Mouse (Mus musculus): ENCODE data around the gene Vrk3.

Vrk3 gene

DNA sequence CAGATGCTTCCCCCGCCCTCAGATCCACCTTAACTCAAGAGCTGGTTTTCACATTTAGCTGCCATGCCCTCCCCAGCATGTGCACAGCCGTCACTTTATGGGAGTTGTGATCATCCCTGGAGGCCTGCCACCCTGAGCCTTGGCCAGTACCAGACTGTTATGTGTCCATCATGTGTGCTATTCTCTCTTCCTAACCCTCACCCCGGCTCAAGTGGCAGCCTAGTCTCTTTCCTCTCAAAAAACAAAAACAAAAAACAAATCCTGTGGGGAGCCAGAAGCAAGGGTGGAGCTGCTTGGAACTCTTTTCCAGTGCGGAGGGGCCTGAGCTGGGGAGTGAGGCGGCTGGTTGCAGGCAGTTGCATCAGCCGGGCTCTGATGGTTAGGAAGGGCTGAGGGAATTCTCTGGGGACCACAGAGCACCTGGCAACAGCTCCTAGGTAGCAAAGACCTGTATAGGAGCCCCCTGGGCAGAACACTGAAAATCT is 70.6 kb downstream of the Vrk3 start:
- DNase-seq (ENCODE audit: low read depth, low spot score): no peak

DNA sequence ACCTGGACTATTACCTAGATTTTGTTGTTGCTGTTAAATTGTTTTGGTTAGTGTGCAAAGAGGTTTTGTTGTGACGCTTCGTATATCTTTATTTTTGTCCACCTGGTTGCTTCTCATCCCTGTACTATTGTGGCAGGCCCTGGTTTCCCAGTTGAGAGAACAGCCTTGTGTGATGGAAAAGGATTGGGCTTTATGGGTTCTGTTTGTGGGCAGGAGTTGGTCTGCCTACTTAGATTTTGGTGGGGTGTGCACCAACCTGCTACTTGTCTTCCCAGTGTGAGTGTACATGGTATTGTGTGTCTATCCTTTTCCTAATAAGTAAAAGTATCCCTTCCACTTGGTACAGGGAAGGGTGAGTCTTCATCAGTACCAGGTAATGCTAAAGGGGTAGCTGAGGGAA is 71.2 kb downstream of the Vrk3 start:
- no peak for DNase-seq (ENCODE audit: low read depth, low spot score)

DNA sequence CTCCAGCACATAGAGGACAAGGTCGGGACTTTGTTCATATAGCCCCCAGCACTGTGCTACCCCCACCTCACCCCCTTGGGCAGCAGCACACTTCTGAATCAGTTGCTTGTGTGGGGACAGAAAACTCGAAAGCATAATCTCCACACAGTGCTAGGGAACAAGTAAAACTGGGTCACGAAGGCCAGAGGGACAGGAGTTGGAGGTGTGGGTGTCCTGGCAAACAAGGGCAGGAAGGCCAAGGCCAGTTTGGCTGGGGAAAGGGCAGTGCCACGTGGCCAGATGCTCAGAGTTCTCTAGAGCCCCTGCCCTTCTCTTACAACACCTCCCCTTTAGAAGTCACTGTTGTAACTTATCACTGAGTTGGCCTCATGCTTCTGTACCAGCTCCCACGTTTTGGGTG is 71.7 kb downstream of the Vrk3 start:
- DNase-seq (ENCODE audit: low read depth, low spot score): no peak

DNA sequence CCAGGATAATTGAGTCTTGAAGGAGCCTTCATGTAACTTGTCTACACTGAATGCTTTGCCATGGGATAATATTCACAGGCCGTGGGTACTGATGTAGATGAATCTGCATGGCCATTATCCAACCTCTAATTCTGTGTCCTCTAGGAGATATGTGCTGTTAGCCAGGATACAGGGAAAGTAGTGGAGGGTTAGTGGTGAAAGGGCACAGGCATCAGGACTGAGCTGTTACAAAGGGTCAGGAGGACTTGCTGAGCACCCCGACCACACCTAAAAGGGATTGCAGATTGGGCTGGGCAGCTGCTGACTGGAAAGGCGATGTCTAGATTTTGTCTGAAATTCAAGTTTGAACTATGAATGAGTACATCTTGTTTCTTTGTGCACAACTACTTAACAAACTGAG is 72.3 kb downstream of the Vrk3 start:
- DNase-seq (ENCODE audit: low read depth, low spot score): no peak

DNA sequence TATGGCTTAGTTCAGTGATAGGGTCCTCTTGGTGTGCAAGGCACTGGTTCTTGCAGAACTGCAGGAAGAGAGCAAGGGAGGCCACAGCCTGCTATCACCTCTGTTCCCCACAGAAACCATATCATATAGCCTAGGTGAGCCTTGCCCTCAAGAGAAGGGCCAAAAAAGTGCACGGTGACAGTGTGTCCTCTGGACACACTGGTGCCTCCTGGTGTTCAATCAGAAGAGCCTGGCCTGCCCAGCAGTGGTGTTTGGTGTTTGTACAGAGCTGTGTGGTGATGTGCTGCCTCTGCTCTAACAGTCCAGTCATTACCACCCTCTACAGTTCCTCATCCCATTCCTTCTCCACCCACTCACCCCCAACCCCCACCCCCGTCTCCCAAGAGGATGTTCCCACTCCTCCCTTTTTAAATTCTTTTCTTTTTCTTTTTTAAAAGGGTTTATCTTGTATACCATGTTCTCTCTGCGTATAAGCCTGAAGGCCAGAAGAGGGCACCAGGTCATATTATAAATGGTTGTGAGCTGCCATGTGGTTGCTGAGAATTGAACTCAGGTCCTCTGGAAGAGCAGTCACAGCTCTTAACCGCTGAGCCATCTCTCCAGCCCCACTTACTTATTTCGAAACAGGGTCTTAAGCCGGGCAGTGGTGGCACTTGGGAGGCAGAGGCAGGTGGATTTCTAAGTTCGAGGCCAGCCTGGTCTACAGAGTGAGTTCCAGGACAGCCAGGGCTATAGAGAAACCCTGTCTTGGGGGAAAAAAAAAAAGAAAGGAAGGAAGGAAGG is 73.6 kb downstream of the Vrk3 start:
- no peak for DNase-seq (ENCODE audit: low read depth, low spot score)

DNA sequence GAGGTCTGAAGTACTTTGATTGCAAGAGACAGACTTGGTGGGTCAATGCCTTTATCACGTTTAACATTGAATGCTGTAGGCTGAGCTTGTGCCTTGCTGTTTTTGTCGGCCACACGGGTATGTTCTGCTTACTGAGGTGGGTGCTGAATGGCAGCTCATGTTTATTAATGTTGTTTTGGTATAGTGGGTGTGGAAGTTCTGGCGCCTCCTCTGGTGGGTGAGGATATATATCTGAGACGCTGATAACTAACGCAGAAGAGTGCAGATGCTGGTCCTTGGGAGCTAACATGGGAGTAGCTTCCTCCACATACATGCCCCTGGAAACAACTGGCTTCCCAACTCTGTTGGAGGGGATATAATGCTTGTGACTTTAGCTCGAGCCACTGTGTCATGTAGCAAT is 75.2 kb downstream of the Vrk3 start:
- DNase-seq (ENCODE audit: low read depth, low spot score): no peak

DNA sequence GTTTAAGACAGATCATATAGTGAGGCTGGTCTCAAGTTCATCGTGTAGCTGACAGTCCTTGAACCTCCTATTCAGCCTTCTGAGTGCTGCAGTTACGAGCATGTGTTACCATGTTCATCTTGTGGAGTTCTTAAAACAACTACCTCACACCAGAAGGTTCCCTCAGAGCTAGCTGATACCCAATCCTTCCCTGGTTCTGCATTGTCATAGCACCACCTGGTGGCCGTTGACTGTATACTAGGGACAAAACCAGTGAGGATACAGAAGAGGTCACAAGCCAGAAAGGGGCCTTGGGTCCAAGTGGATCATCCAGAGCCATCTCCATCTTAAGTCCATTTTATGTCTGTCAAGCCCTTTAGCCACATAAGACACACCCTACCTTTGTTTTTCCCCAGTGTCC is 76.7 kb downstream of the Vrk3 start:
- DNase-seq (ENCODE audit: low read depth, low spot score): peak; percentile 56

DNA sequence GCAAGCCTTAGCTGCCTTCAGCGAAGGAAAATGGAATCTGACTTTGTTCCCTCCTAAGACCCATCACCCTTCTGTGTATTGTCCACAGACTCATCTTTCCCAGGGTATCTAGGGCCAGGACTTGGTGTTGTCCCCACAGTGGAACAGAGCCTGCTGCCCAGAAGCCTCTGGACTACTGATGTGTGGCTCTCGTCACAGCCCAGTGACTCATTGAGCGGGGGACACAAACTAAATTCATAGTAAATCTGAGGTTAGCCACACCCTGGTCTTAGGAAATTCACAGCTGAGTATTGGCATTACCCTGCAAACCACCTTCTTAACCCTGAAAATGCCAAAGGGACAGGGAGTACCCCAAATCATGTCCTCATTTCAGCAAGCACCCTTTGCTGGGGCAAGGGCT is 78.6 kb downstream of the Vrk3 start:
- no peak for DNase-seq (ENCODE audit: low read depth, low spot score)
